Mouse (Mus musculus) small intestine, adult 2 months (tissue): ENCODE data around the gene Gm10142. TPM values are rescaled to one million over a fixed set of nuclear protein-coding genes. Genes with fewer than 3 reads are reported as not detected.
"Not testable (repeated sequence)": the region's sequence is repeated elsewhere in the genome, so short reads cannot be mapped to it uniquely, and the experiment has no call there.

ENCODE experiments used
- H3K27ac ChIP-seq: fragments of 200-500 bp; 2 replicates; pipeline ENCODE4 v1.5.1; 2012; ENCODE audit warnings: low read depth, low read length, control low read depth, inconsistent platforms; ENCODE audit not compliant: insufficient read depth
- H3K27me3 ChIP-seq: fragments of 200-500 bp; 2 replicates; pipeline ENCODE4 v1.6.1; 2012; ENCODE audit warnings: mild to moderate bottlenecking, moderate library complexity, low read length, inconsistent platforms; ENCODE audit not compliant: control insufficient read depth, insufficient read depth
- H3K36me3 ChIP-seq: fragments of 200-500 bp; 2 replicates; pipeline ENCODE4 v1.6.1; 2012; ENCODE audit warnings: mild to moderate bottlenecking, low read length, control low read depth, inconsistent platforms; ENCODE audit not compliant: control insufficient read depth, insufficient read depth
- H3K4me1 ChIP-seq: fragments of 200-500 bp; 2 replicates; pipeline ENCODE4 v1.6.1; 2012; ENCODE audit warnings: low read length, inconsistent platforms, mixed read lengths; ENCODE audit not compliant: control insufficient read depth, insufficient read depth, insufficient read length
- H3K4me3 ChIP-seq: fragments of 200-500 bp; 2 replicates; pipeline ENCODE4 v1.5.1; 2012; ENCODE audit warnings: low read depth, mild to moderate bottlenecking, control low read depth, inconsistent platforms, low read length, moderate library complexity
- CTCF ChIP-seq: fragments of 200-500 bp; IDR thresholded peaks from 2 replicates; pipeline ENCODE4 v1.5.1; 2012; ENCODE audit warnings: low read depth, mild to moderate bottlenecking, control low read depth, inconsistent platforms, low read length, moderate library complexity, mixed read lengths; ENCODE audit not compliant: insufficient replicate concordance, insufficient read length; ENCODE audit errors: extremely low read depth
- POLR2A ChIP-seq: fragments of 200-500 bp; IDR thresholded peaks from 2 replicates; pipeline ENCODE4 v1.6.1; 2012; ENCODE audit warnings: low read depth, mild to moderate bottlenecking, control low read depth, inconsistent platforms, low read length, moderate library complexity
- WGBS: fragments of 180-500 bp; shearing (Covaris S2); methylation state at CpG from one replicate; pipeline ENCODE4 v1.1.7; 2018; 5-methylcytosine and 5-hydroxymethylcytosine counted together
- polyA plus RNA-seq: library from polyadenylated mRNA; depleted of rRNA; stranded (reverse); fragments of >200 nt; gene quantifications from 2 replicates; pipeline ENCODE4 v1.2.3, GENCODE M21; 2012

The Gm10142 gene
- polyA plus RNA-seq, 1 experiment = 0.85 TPM

- Histone ChIP-seq H3K36me3 (no peaks in the 10 kb centered on the region), H3K4me3 (no peak overlapping the region), H3K4me1 (peaks cover 8% of the 10 kb centered on the region), H3K27me3 (no peaks in the 10 kb centered on the region; the same call in 1 of the 2 replicates), H3K27ac (no peak overlapping the region)
- WGBS = 64% methylated on average over 8 of the region's 8 CpGs
- TF ChIP-seq POLR2A (no peak), CTCF (no peak)
Observed at GRCm38 (mm10) chr10:77684181-77684580, 31.4 kb upstream of the Gm10142 start.

- 6% methylated on average over 22 of the region's 22 CpGs for WGBS
- TF ChIP-seq CTCF (no peak), POLR2A (no peak)
- H3K36me3 ChIP-seq = no peaks in the 10 kb centered on the region
- H3K4me3 ChIP-seq = no peak within 1 kb of the TSS
- no peak within 1 kb of the TSS for H3K27ac ChIP-seq
- peaks cover 8% of the 10 kb centered on the region for H3K4me1 ChIP-seq
- H3K27me3 ChIP-seq = no peaks in the 10 kb centered on the region; the same call in 1 of the 2 replicates
Observed at GRCm38 (mm10) chr10:77685895-77686664, 29.5 kb upstream of the Gm10142 start, which contains the start of gene Tspear. Gene Tspear (plus strand): TSS chr10:77686569.

GRCm38 (mm10) chr10:77687021-77687420 is 28.6 kb upstream of the Gm10142 start:
- 31% methylated on average over 10 of the region's 10 CpGs for WGBS
- H3K27ac ChIP-seq = no peak overlapping the region
- H3K4me1 ChIP-seq = peaks cover 8% of the 10 kb centered on the region
- H3K36me3 ChIP-seq = no peaks in the 10 kb centered on the region
- no peaks in the 10 kb centered on the region; the same call in 1 of the 2 replicates for H3K27me3 ChIP-seq
- TF ChIP-seq POLR2A = no peak
- no peak for TF ChIP-seq CTCF
- H3K4me3 ChIP-seq = no peak overlapping the region

- H3K27ac ChIP-seq, H3K27me3 ChIP-seq, H3K4me1 ChIP-seq, H3K36me3 ChIP-seq, H3K4me3 ChIP-seq: not testable (repeated sequence)
- 43% methylated on average over 3 of the region's 3 CpGs for WGBS
Observed at GRCm38 (mm10) chr10:77690356-77690807, 25.2 kb upstream of the Gm10142 start, which contains the start of gene Gm19402. Gene Gm19402 (minus strand): TSS chr10:77690757.

- no peak within 1 kb of the TSS for H3K4me3 ChIP-seq
- no peak for TF ChIP-seq POLR2A
- TF ChIP-seq CTCF = no peak
- 44% methylated on average over 4 of the region's 4 CpGs for WGBS
- no peaks in the 10 kb centered on the region for H3K27me3 ChIP-seq
- no peaks in the 10 kb centered on the region; the same call in 1 of the 2 replicates for H3K4me1 ChIP-seq
- no peak within 1 kb of the TSS for H3K27ac ChIP-seq
- no peaks in the 10 kb centered on the region for H3K36me3 ChIP-seq
Observed at GRCm38 (mm10) chr10:77697133-77697532, 18.5 kb upstream of the Gm10142 start, which contains the start of gene Gm9508. Gene Gm9508 (minus strand): TSS chr10:77697233.

GRCm38 (mm10) chr10:77706326-77706725 is 9.3 kb upstream of the Gm10142 start, which contains the start of gene Gm10272:
Gene Gm10272 (plus strand): TSS chr10:77706626.
- Histone ChIP-seq H3K4me1 (no peaks in the 10 kb centered on the region), H3K4me3 (no peak within 1 kb of the TSS), H3K27me3 (no peaks in the 10 kb centered on the region), H3K27ac (no peak within 1 kb of the TSS), H3K36me3 (no peaks in the 10 kb centered on the region)
- WGBS = 84% methylated on average over 1 of the region's 1 CpGs
- no peak for TF ChIP-seq POLR2A
- no peak for TF ChIP-seq CTCF

GRCm38 (mm10) chr10:77709831-77710230 is 5.8 kb upstream of the Gm10142 start:
- Histone ChIP-seq H3K4me3 (no peak overlapping the region), H3K27ac (no peak overlapping the region), H3K4me1 (no peaks in the 10 kb centered on the region), H3K27me3 (no peaks in the 10 kb centered on the region), H3K36me3 (no peaks in the 10 kb centered on the region)
- no peak for TF ChIP-seq CTCF
- TF ChIP-seq POLR2A = no peak
- 72% methylated on average over 3 of the region's 3 CpGs for WGBS

GRCm38 (mm10) chr10:77711157-77711556 is 4.5 kb upstream of the Gm10142 start, which contains the start of gene Gm10024:
Gene Gm10024 (plus strand): TSS chr10:77711457.
- not testable (repeated sequence) for H3K27ac ChIP-seq, H3K27me3 ChIP-seq, H3K4me3 ChIP-seq, H3K36me3 ChIP-seq, H3K4me1 ChIP-seq
